Mouse (Mus musculus) myocyte (in vitro differentiated cells): ENCODE measurements around the gene Rnf214. TPM values are rescaled to one million over a fixed set of nuclear protein-coding genes. Genes with fewer than 3 reads are reported as not detected.
A peak's percentile ranks its signal among the peaks of the same experiment; 100 is the strongest.

Experiments used
- H3K27me3 ChIP-seq: one replicate; pipeline ENCODE4 v1.6.1; 2011; ENCODE audit not compliant: control insufficient read depth, insufficient read depth, insufficient read length
- H3K36me3 ChIP-seq: one replicate; pipeline ENCODE4 v1.6.1; 2011; ENCODE audit not compliant: control insufficient read depth, insufficient read depth
- H3K4me2 ChIP-seq: one replicate; pipeline ENCODE4 v1.6.1; 2011; ENCODE audit warnings: low read depth, control low read depth
- H3K4me3 ChIP-seq: one replicate; pipeline ENCODE4 v1.5.1; 2011; ENCODE audit warnings: mild to moderate bottlenecking, control low read depth, moderate library complexity
- H3K79me2 ChIP-seq: one replicate; pipeline ENCODE4 v1.6.1; 2011; ENCODE audit not compliant: control insufficient read depth, insufficient read depth
- H3ac ChIP-seq: one replicate; pipeline ENCODE4 v1.6.1; 2011; ENCODE audit not compliant: control insufficient read depth, insufficient read length
- CEBPB ChIP-seq: IDR thresholded peaks from 2 replicates; pipeline ENCODE4 v1.6.1; 2011; ENCODE audit warnings: mild to moderate bottlenecking, moderate library complexity; ENCODE audit not compliant: poor library complexity, insufficient read depth, severe bottlenecking
- E2F4 ChIP-seq: IDR thresholded peaks from one replicate; pipeline ENCODE4 v1.6.1; 2011; ENCODE audit warnings: mild to moderate bottlenecking, control low read depth, moderate library complexity; ENCODE audit not compliant: insufficient read depth
- MAX ChIP-seq: IDR thresholded peaks from one replicate; pipeline ENCODE4 v1.6.1; 2011; ENCODE audit warnings: low read depth, mild to moderate bottlenecking, control low read depth
- MYOD1 ChIP-seq, 3 experiments: IDR thresholded peaks; one replicate each; pipeline ENCODE4 v1.6.1; 2011; ENCODE audit warnings: control low read depth in 2 of 3, low read depth in 2 of 3, mild to moderate bottlenecking in 2 of 3, moderate library complexity in 1 of 3; ENCODE audit not compliant: insufficient read length in 2 of 3, control insufficient read depth in 1 of 3
- MYOG ChIP-seq, 3 experiments: IDR thresholded peaks; one replicate each; pipeline ENCODE4 v1.6.1; 2011; ENCODE audit warnings: control low read depth in 2 of 3, low read depth in 2 of 3, mild to moderate bottlenecking in 2 of 3; ENCODE audit not compliant: insufficient read length in 2 of 3, control insufficient read depth in 1 of 3, insufficient read depth in 1 of 3
- POLR2A ChIP-seq: IDR thresholded peaks from one replicate; pipeline ENCODE4 v1.6.1; 2011; ENCODE audit warnings: low read depth, mild to moderate bottlenecking, control low read depth, moderate library complexity; ENCODE audit not compliant: insufficient read length
- POLR2AphosphoS2 ChIP-seq: IDR thresholded peaks from one replicate; pipeline ENCODE4 v1.6.1; 2011; ENCODE audit warnings: low read depth, control low read depth; ENCODE audit not compliant: insufficient read length
- REST ChIP-seq: IDR thresholded peaks from one replicate; pipeline ENCODE4 v1.6.1; 2011; ENCODE audit warnings: mild to moderate bottlenecking, control low read depth, moderate library complexity; ENCODE audit not compliant: insufficient read depth, insufficient read length
- SRF ChIP-seq: IDR thresholded peaks from one replicate; pipeline ENCODE4 v1.6.1; 2011; ENCODE audit warnings: low read depth; ENCODE audit not compliant: control insufficient read depth, insufficient read length
- TCF12 ChIP-seq: IDR thresholded peaks from one replicate; pipeline ENCODE4 v1.6.1; 2011; ENCODE audit warnings: mild to moderate bottlenecking, control low read depth; ENCODE audit not compliant: poor library complexity, insufficient read depth, severe bottlenecking
- TCF3 ChIP-seq: IDR thresholded peaks from one replicate; pipeline ENCODE4 v1.6.1; 2011; ENCODE audit warnings: low read depth, control low read depth; ENCODE audit not compliant: insufficient read length
- USF1 ChIP-seq: IDR thresholded peaks from one replicate; pipeline ENCODE4 v1.6.1; 2011; ENCODE audit warnings: low read depth, mild to moderate bottlenecking, control low read depth, moderate library complexity
- polyA plus RNA-seq: library from polyadenylated mRNA; unstranded; fragments of >200 nt; fragmentation: generic; extraction: Trizol; gene quantifications from one replicate; pipeline ENCODE4 v1.2.1, GENCODE M21; 2012; ENCODE audit warnings: missing spikeins

The Rnf214 gene
- polyA plus RNA-seq, 1 experiment = 14.6 TPM

DNA sequence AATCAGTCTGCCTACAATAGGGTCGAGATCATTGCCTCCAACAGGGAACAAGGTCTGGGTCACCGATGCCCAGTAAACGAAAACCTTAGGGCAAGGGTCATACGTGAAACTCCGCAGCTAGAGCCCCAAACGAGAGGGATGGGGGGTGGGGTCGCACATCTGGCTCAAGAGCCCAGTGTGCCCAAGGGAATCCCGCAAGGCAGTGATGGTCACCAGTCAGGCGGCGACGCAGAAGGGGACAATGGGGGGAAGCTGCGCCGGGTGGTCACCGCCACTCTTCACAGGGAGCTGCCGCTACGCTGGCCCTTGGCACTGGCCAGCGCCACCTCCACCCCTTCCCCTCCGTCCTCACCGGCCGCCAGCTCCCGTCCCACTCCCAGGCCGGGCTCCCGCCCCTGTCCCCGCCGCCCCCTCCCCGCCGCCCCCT lies 887 bp downstream of the Rnf214 start:
- peaks cover 4% of the 10 kb centered on the region for H3K36me3 ChIP-seq
- TF ChIP-seq MYOD1 (IDR thresholded peaks at IDR 0.05; ENCODE audit: control insufficient read depth in 1 of 3, insufficient read length in 2 of 3, low read depth in 2 of 3) (no peak), POLR2AphosphoS2 (peak; percentile 23), REST (no peak), MYOG (IDR thresholded peaks at IDR 0.05; ENCODE audit: control insufficient read depth in 1 of 3, insufficient read depth in 1 of 3, insufficient read length in 2 of 3, low read depth in 2 of 3) (no peak), TCF3 (no peak), CEBPB (no peak), TCF12 (no peak)
- H3K4me3 ChIP-seq = peak overlapping the region; percentile 94
- peaks cover 25% of the 10 kb centered on the region for H3K79me2 ChIP-seq
- H3ac ChIP-seq = peak overlapping the region; percentile 98
- peak overlapping the region; percentile 98 for H3K4me2 ChIP-seq
- no peaks in the 10 kb centered on the region for H3K27me3 ChIP-seq

DNA sequence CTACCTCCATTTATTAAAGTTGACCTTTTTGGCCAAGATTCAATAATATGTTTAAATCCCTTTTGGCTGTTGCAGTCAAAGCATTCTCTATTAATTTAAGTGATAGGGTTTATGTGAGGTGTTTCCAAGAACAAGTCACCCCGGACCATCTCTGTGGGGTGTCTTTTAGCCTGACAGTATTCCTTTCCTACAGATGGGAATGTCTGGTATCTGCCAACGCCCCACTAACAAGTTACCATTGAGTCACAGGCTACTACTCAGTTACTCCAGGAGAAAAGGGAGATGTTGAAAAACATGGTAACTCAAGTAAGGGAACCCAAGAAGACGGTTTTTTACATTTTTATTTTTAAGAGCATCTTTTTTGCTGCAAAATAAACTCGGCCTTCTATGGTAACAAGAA lies 1.5 kb downstream of the Rnf214 start:
- TF ChIP-seq MYOG (IDR thresholded peaks at IDR 0.05; ENCODE audit: control insufficient read depth in 1 of 3, insufficient read depth in 1 of 3, insufficient read length in 2 of 3, low read depth in 2 of 3) (no peak), MAX (no peak), POLR2AphosphoS2 (no peak), REST (no peak), POLR2A (no peak), CEBPB (no peak), USF1 (no peak), SRF (no peak), TCF3 (no peak), E2F4 (no peak), TCF12 (no peak), MYOD1 (IDR thresholded peaks at IDR 0.05; ENCODE audit: control insufficient read depth in 1 of 3, insufficient read length in 2 of 3, low read depth in 2 of 3) (no peak)
- peak overlapping the region; percentile 94 for H3K4me3 ChIP-seq
- H3K4me2 ChIP-seq = peak overlapping the region; percentile 98
- peak overlapping the region; percentile 98 for H3ac ChIP-seq
- peaks cover 4% of the 10 kb centered on the region for H3K36me3 ChIP-seq
- no peaks in the 10 kb centered on the region for H3K27me3 ChIP-seq
- H3K79me2 ChIP-seq = peaks cover 25% of the 10 kb centered on the region

DNA sequence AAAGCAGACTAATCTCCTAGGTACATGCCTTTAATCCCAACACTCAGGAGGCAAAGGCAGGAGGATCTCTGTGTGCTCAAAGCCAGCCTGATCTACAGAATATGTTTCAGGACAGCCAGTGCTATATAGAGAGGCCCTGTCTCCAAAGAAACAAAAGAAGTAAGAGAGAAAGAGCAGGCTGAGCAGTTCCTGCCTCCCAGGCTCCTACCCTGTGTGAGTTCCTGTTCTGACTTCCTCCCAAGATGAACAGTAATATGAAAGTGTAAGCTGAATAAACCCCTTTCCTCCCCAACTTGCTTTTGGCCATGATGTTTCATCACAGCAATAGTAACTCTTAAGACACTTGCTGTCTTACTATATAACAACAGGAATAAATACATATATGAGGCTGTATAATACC lies 13.0 kb downstream of the Rnf214 start:
- peaks cover 47% of the 10 kb centered on the region for H3K36me3 ChIP-seq
- no peaks in the 10 kb centered on the region for H3K79me2 ChIP-seq
- no peak overlapping the region for H3K4me2 ChIP-seq
- no peaks in the 10 kb centered on the region for H3K27me3 ChIP-seq
- H3K4me3 ChIP-seq = no peak overlapping the region
- H3ac ChIP-seq = no peak overlapping the region
- no peak for TF ChIP-seq POLR2AphosphoS2
- no peak for TF ChIP-seq USF1
- TF ChIP-seq MYOG (IDR thresholded peaks at IDR 0.05; ENCODE audit: control insufficient read depth in 1 of 3, insufficient read depth in 1 of 3, insufficient read length in 2 of 3, low read depth in 2 of 3) = no peak
- no peak for TF ChIP-seq REST
- TF ChIP-seq TCF3 = no peak
- TF ChIP-seq MYOD1 (IDR thresholded peaks at IDR 0.05; ENCODE audit: control insufficient read depth in 1 of 3, insufficient read length in 2 of 3, low read depth in 2 of 3) = no peak
- no peak for TF ChIP-seq TCF12
- no peak for TF ChIP-seq MAX
- TF ChIP-seq SRF = no peak
- no peak for TF ChIP-seq CEBPB
- no peak for TF ChIP-seq E2F4
- no peak for TF ChIP-seq POLR2A

DNA sequence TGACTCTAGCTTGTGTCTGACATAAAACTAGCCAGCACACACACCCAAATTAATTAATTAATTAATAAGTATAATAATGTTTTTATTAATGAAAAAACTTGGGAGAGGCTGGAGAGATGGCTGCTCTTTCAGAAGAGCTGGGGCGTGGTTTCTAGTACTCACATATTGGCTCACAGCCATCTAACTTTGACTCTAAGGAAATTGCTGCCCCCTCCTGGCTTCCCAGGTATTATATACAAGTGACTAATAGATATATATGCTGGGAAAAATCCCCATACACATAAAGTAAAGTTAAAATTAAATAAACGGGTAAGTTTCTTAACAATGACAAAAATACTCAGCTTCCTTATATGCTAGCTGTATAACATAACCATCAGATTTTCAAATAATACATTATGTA lies 28.8 kb downstream of the Rnf214 start:
- Histone ChIP-seq H3K79me2 (no peaks in the 10 kb centered on the region), H3K4me2 (no peak overlapping the region), H3K4me3 (no peak overlapping the region), H3ac (no peak overlapping the region), H3K27me3 (no peaks in the 10 kb centered on the region), H3K36me3 (peaks cover 27% of the 10 kb centered on the region)
- TF ChIP-seq TCF12 (no peak), MAX (no peak), E2F4 (no peak), MYOG (IDR thresholded peaks at IDR 0.05; ENCODE audit: control insufficient read depth in 1 of 3, insufficient read depth in 1 of 3, insufficient read length in 2 of 3, low read depth in 2 of 3) (no peak), POLR2AphosphoS2 (no peak), POLR2A (no peak), USF1 (no peak), TCF3 (no peak), SRF (no peak)

DNA sequence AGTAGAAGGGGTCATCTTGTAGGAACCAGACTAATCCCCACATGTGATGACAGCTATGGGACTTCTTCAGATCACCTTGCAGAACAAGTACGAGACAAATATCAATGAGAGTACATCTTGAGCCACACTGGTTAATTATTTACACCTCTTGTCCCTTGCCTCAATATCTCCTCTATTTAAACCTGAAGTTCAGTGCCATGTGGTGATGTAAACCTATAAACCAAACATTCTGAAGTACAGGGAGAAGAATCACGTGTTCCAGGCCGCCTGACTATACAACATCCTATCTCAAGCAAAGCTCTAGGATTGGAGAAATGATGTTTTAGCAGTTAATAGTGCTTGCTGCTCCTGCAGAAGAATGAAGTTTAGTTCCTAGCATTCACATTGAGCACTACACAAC lies 36.4 kb downstream of the Rnf214 start:
- Histone ChIP-seq H3K79me2 (no peaks in the 10 kb centered on the region), H3K27me3 (no peaks in the 10 kb centered on the region), H3K4me3 (no peak overlapping the region), H3ac (no peak overlapping the region), H3K4me2 (no peak overlapping the region), H3K36me3 (peaks cover 34% of the 10 kb centered on the region)
- TF ChIP-seq MYOD1 (IDR thresholded peaks at IDR 0.05; ENCODE audit: control insufficient read depth in 1 of 3, insufficient read length in 2 of 3, low read depth in 2 of 3) (no peak), REST (no peak), POLR2AphosphoS2 (no peak), SRF (no peak), E2F4 (no peak), TCF12 (no peak), USF1 (no peak), TCF3 (no peak)
